Mouse (Mus musculus): ENCODE measurements at regions not wholly inside any gene's neighbourhood (a gene's known extent, or its start where the extent isn't known, plus 50 kb on each side); places are given as distances from the start of the nearest gene placed in this dataset.

DNA sequence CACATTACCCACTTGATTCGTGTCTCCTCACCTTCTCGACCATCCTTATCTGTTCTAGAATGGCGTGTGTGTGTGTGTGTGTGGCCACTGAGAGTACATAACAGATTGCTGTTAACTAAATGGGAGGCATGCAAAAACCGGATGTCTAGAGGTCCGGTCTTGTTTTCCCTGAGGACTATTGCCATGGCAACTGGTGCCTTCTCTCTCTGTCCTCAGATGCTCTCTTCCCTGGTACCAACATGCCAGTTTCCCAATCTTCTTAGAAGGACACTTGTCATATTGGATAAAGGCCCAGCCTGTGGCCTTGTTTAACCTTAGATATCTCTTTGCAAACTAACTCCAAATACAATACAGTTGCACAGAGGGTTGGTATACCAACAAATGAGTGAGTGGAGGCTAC is 125.9 kb downstream of the Irs2 start:
- Histone ChIP-seq H3K4me1 (ENCODE audit: control insufficient read depth, insufficient read depth, low read length) (peaks cover 7% of the 10 kb centered on the region; the same call in 1 of the 2 replicates), H3K27ac (ENCODE audit: insufficient read depth, low read depth, low read length) (no peak overlapping the region), H3K36me3 (ENCODE audit: control insufficient read depth, insufficient read depth, low read length) (no peaks in the 10 kb centered on the region), H3K27me3 (replicated peaks; ENCODE audit: control insufficient read depth, insufficient read depth, low read length) (no peaks in the 10 kb centered on the region), H3K4me3 (ENCODE audit: insufficient read depth, low read depth, low read length) (no peak overlapping the region)
- no peak for TF ChIP-seq CTCF (conservative IDR thresholded peaks at IDR 0.05; ENCODE audit: insufficient read depth, insufficient read length, low read depth, low read length)
- TF ChIP-seq POLR2A (IDR thresholded peaks at IDR 0.05; ENCODE audit: low read depth, low read length) = no peak
- DNase-seq = no peak
- 81% methylated on average over 5 of the region's 5 CpGs for WGBS

DNA sequence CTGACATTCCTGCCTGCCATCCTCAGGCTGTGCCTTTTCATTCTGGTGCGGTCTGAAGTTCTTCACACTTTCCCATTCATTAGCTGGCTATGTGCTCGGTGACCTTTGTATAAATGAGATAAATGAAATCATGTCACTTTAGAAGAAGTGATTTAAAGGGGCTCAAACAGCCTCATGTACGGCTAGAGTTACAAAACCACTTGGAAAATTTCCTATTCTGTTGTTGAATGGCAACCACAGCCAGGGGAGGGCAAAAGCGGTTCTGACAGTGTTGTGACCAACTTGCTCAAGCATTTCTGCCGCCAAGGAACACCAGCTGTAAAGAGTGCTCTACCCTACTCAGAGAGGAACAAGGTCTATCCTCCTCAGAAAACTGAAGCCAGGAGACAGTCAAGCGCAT is 128.4 kb downstream of the Irs2 start:
- peak; percentile 43 for DNase-seq
- Histone ChIP-seq H3K4me3 (ENCODE audit: insufficient read depth, low read depth, low read length) (no peak overlapping the region), H3K36me3 (ENCODE audit: control insufficient read depth, insufficient read depth, low read length) (no peaks in the 10 kb centered on the region), H3K27me3 (replicated peaks; ENCODE audit: control insufficient read depth, insufficient read depth, low read length) (no peaks in the 10 kb centered on the region), H3K27ac (ENCODE audit: insufficient read depth, low read depth, low read length) (peak overlapping the region; percentile 4; the same call in 1 of the 2 replicates), H3K4me1 (ENCODE audit: control insufficient read depth, insufficient read depth, low read length) (peaks cover 7% of the 10 kb centered on the region; the same call in 1 of the 2 replicates)
- TF ChIP-seq CTCF (conservative IDR thresholded peaks at IDR 0.05; ENCODE audit: insufficient read depth, insufficient read length, low read depth, low read length) = no peak
- no peak for TF ChIP-seq POLR2A (IDR thresholded peaks at IDR 0.05; ENCODE audit: low read depth, low read length)
- 51% methylated on average over 6 of the region's 6 CpGs for WGBS

DNA sequence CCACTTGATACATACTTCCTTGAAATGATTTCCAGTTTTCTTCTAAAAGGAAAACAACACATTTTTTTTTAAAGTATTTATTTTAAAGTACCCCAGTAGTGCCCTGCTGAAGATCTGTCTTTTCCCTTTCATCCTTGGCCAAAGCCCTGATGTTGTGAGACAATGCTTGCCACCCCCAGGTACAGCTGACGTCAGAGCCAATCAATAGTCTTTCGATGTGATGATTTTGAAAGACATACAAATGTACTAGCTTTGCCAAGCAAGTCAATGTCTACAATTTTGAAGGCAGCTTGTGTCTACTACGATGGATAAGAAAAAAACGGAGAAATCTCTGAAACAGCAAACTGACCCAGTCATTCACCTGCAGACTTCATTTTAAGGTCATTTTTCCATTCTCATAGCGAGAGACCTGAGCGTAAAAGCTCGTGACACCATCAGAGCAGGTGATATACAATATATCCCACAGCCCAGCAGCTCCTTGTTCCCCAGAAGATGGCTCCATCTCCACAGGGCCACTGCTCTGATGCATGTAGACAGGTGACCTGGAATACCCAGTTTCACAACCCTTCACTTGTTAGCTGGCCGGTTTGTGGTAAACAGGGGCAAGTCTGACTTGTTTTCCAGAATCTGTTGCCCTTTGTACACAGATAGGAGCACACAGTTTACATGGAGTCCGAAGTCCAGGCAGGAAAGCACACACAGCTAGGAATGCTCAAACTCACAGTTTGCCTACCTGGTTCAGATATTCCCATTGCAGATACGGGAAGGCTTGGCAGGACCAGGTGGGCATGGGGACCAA is 129.0 kb downstream of the Irs2 start:
- Histone ChIP-seq H3K36me3 (ENCODE audit: control insufficient read depth, insufficient read depth, low read length) (no peaks in the 10 kb centered on the region), H3K27ac (ENCODE audit: insufficient read depth, low read depth, low read length) (peak overlapping the region; percentile 20; the same call in 1 of the 2 replicates), H3K4me3 (ENCODE audit: insufficient read depth, low read depth, low read length) (no peak overlapping the region), H3K27me3 (replicated peaks; ENCODE audit: control insufficient read depth, insufficient read depth, low read length) (no peaks in the 10 kb centered on the region), H3K4me1 (ENCODE audit: control insufficient read depth, insufficient read depth, low read length) (peaks cover 7% of the 10 kb centered on the region; the same call in 1 of the 2 replicates)
- TF ChIP-seq POLR2A (IDR thresholded peaks at IDR 0.05; ENCODE audit: low read depth, low read length) (no peak), CTCF (conservative IDR thresholded peaks at IDR 0.05; ENCODE audit: insufficient read depth, insufficient read length, low read depth, low read length) (peak; percentile 48)
- DNase-seq = peak; percentile 86
- WGBS = 74% methylated on average over 10 of the region's 10 CpGs

DNA sequence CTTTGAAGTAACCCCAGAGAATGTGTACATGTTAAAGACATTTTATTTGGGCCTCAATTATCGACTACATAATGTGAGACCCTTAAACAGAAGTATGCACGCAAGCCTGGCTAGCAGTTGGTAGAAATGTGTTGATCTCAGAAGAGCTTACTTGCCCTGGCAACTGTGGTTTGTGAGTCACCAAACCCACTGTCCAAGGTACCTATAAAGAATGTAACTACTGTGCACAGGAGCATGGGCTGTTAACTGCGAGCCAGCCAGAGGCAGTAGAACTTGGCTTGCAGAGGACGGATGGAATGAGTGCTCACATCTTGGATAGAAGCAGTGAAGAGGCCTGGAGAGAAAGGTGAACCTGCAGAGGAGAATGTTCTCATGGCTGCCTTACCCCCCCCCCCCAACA is 129.9 kb downstream of the Irs2 start:
- H3K27ac ChIP-seq (ENCODE audit: insufficient read depth, low read depth, low read length) = no peak overlapping the region

DNA sequence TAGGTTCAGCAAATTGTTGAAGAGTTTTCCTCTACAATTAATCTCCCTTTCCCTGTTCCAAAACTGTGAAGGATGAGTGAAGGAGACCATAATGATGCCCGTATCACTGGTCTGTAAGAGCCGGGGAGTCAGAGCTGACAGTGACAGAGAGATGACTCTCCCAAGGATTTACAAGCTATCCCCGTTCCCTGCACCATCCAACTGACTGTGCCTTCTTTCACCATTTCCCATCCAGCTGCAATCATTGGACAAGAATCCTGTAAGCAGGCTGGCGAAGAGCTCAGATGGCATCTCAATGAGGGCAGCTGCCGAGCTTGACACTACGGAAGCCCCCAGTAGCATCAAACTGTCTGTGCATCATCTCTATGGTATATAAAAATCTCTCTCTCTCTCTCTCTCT is 133.1 kb downstream of the Irs2 start:
- no peak for TF ChIP-seq POLR2A (IDR thresholded peaks at IDR 0.05; ENCODE audit: low read depth, low read length)
- TF ChIP-seq CTCF (conservative IDR thresholded peaks at IDR 0.05; ENCODE audit: insufficient read depth, insufficient read length, low read depth, low read length) = no peak
- Histone ChIP-seq H3K36me3 (ENCODE audit: control insufficient read depth, insufficient read depth, low read length) (no peaks in the 10 kb centered on the region), H3K4me1 (ENCODE audit: control insufficient read depth, insufficient read depth, low read length) (peaks cover 7% of the 10 kb centered on the region; the same call in 1 of the 2 replicates), H3K4me3 (ENCODE audit: insufficient read depth, low read depth, low read length) (no peak overlapping the region), H3K27me3 (replicated peaks; ENCODE audit: control insufficient read depth, insufficient read depth, low read length) (no peaks in the 10 kb centered on the region), H3K27ac (ENCODE audit: insufficient read depth, low read depth, low read length) (no peak overlapping the region)
- no peak for DNase-seq
- 81% methylated on average over 6 of the region's 6 CpGs for WGBS

More for the DNA sequence above, 129.9 kb downstream of the Irs2 start:
- Histone ChIP-seq H3K36me3 (ENCODE audit: control insufficient read depth, insufficient read depth, low read length) (no peaks in the 10 kb centered on the region), H3K4me1 (ENCODE audit: control insufficient read depth, insufficient read depth, low read length) (peaks cover 7% of the 10 kb centered on the region; the same call in 1 of the 2 replicates), H3K4me3 (ENCODE audit: insufficient read depth, low read depth, low read length) (no peak overlapping the region), H3K27me3 (replicated peaks; ENCODE audit: control insufficient read depth, insufficient read depth, low read length) (no peaks in the 10 kb centered on the region)
- 79% methylated on average over 4 of the region's 4 CpGs for WGBS
- TF ChIP-seq CTCF (conservative IDR thresholded peaks at IDR 0.05; ENCODE audit: insufficient read depth, insufficient read length, low read depth, low read length) (no peak), POLR2A (IDR thresholded peaks at IDR 0.05; ENCODE audit: low read depth, low read length) (no peak)
- no peak for DNase-seq

DNA sequence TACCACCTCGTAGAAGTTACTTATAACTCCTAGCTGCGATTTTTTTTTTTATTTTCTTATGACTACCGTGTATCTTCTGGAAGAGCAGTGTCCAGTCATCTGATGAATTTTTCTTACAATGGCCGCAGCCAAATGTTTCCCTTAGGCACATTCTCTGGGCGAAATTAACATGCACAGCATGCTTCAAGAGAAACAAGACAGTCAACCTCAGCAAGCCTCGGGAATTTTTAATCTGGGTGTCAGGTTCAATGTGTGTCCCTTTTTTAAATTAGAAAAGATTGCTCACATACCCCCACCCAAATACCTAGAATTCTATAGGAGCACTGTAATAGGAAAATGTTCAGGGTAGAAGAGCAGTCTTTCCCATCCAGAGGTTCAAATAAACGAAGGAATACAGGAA is 136.8 kb downstream of the Irs2 start:
- no peak for DNase-seq
- WGBS = 64% methylated on average over 7 of the region's 7 CpGs
- no peak overlapping the region for H3K27ac ChIP-seq (ENCODE audit: insufficient read depth, low read depth, low read length)

DNA sequence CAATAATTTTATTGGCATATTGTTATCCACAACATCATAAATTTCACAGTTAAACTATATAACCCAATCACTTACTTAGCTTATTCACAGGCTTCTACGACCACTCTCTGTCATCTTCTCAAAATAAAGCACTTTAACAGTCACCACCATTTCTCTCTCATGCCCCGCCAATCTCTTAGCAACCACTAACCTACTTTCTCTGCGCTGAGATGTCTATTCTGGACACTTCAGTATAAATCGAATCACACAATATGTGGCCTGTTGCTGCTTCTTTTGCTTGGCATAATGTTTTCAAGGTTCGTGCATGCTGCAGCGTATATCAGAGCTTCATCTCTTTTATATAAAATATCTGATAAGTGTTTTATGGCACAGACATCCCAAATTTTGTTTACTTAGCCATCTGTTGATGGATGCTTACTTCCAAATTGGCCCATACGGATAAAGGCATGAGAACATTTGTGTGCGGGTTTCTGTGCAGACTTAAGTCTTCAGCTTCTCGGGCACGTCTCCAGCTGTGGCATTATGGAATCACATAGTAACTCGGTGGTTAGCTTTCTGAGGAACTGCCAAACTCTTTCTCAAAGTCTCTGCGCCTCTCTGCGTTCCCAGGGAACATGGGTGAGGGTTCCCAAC is 137.7 kb downstream of the Irs2 start:
- H3K36me3 ChIP-seq (ENCODE audit: control insufficient read depth, insufficient read depth, low read length) = no peaks in the 10 kb centered on the region
- no peak for DNase-seq
- no peaks in the 10 kb centered on the region for H3K27me3 ChIP-seq (replicated peaks; ENCODE audit: control insufficient read depth, insufficient read depth, low read length)
- H3K4me1 ChIP-seq (ENCODE audit: control insufficient read depth, insufficient read depth, low read length) = peaks cover 13% of the 10 kb centered on the region
- TF ChIP-seq POLR2A (IDR thresholded peaks at IDR 0.05; ENCODE audit: low read depth, low read length) (no peak), CTCF (conservative IDR thresholded peaks at IDR 0.05; ENCODE audit: insufficient read depth, insufficient read length, low read depth, low read length) (no peak)
- H3K27ac ChIP-seq (ENCODE audit: insufficient read depth, low read depth, low read length) = no peak overlapping the region
- no peak overlapping the region for H3K4me3 ChIP-seq (ENCODE audit: insufficient read depth, low read depth, low read length)
- WGBS = 88% methylated on average over 13 of the region's 13 CpGs

More for the DNA sequence above, 136.8 kb downstream of the Irs2 start:
- Histone ChIP-seq H3K4me3 (ENCODE audit: insufficient read depth, low read depth, low read length) (no peak overlapping the region), H3K4me1 (ENCODE audit: control insufficient read depth, insufficient read depth, low read length) (peaks cover 4% of the 10 kb centered on the region), H3K36me3 (ENCODE audit: control insufficient read depth, insufficient read depth, low read length) (no peaks in the 10 kb centered on the region), H3K27me3 (replicated peaks; ENCODE audit: control insufficient read depth, insufficient read depth, low read length) (no peaks in the 10 kb centered on the region)
- TF ChIP-seq CTCF (conservative IDR thresholded peaks at IDR 0.05; ENCODE audit: insufficient read depth, insufficient read length, low read depth, low read length) = no peak
